Mouse (Mus musculus) myocyte (in vitro differentiated cells): ENCODE measurements around the gene Lrit2.

Source experiments
- CEBPB ChIP-seq: IDR thresholded peaks from 2 replicates; pipeline ENCODE4 v1.6.1; 2011; ENCODE audit warnings: mild to moderate bottlenecking, moderate library complexity; ENCODE audit not compliant: poor library complexity, insufficient read depth, severe bottlenecking
- MAX ChIP-seq: IDR thresholded peaks from one replicate; pipeline ENCODE4 v1.6.1; 2011; ENCODE audit warnings: low read depth, mild to moderate bottlenecking, control low read depth
- MYOD1 ChIP-seq, 3 experiments: IDR thresholded peaks; one replicate each; pipeline ENCODE4 v1.6.1; 2011; ENCODE audit warnings: control low read depth in 2 of 3, low read depth in 2 of 3, mild to moderate bottlenecking in 2 of 3, moderate library complexity in 1 of 3; ENCODE audit not compliant: insufficient read length in 2 of 3, control insufficient read depth in 1 of 3
- MYOG ChIP-seq, 3 experiments: IDR thresholded peaks; one replicate each; pipeline ENCODE4 v1.6.1; 2011; ENCODE audit warnings: control low read depth in 2 of 3, low read depth in 2 of 3, mild to moderate bottlenecking in 2 of 3; ENCODE audit not compliant: insufficient read length in 2 of 3, control insufficient read depth in 1 of 3, insufficient read depth in 1 of 3
- POLR2A ChIP-seq: IDR thresholded peaks from one replicate; pipeline ENCODE4 v1.6.1; 2011; ENCODE audit warnings: low read depth, mild to moderate bottlenecking, control low read depth, moderate library complexity; ENCODE audit not compliant: insufficient read length
- POLR2AphosphoS2 ChIP-seq: IDR thresholded peaks from one replicate; pipeline ENCODE4 v1.6.1; 2011; ENCODE audit warnings: low read depth, control low read depth; ENCODE audit not compliant: insufficient read length
- REST ChIP-seq: IDR thresholded peaks from one replicate; pipeline ENCODE4 v1.6.1; 2011; ENCODE audit warnings: mild to moderate bottlenecking, control low read depth, moderate library complexity; ENCODE audit not compliant: insufficient read depth, insufficient read length
- TCF12 ChIP-seq: IDR thresholded peaks from one replicate; pipeline ENCODE4 v1.6.1; 2011; ENCODE audit warnings: mild to moderate bottlenecking, control low read depth; ENCODE audit not compliant: poor library complexity, insufficient read depth, severe bottlenecking
- TCF3 ChIP-seq: IDR thresholded peaks from one replicate; pipeline ENCODE4 v1.6.1; 2011; ENCODE audit warnings: low read depth, control low read depth; ENCODE audit not compliant: insufficient read length
- USF1 ChIP-seq: IDR thresholded peaks from one replicate; pipeline ENCODE4 v1.6.1; 2011; ENCODE audit warnings: low read depth, mild to moderate bottlenecking, control low read depth, moderate library complexity

DNA sequence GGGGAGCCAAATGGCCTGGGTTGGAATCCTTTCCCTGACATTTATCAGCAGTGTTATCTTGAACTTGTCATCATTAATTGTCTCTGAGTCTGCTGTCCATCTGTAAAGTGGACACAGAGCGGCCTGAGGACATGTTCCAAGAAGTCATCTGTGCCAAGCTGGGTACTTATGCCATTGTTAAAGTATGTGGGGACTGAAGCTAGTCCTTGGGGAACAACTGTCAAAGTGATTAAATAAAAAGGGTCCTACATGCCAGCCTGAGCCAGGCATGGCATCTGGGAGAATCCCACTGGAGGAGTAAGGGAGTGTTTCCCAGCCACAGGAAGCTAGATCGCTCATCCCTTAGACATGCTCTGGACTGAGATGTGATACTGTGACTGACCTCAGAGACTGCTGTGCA is 42.7 kb downstream of the Lrit2 start:
- TF ChIP-seq POLR2A = no peak
- no peak for TF ChIP-seq MAX
- TF ChIP-seq TCF12 = no peak
- TF ChIP-seq REST = no peak
- no peak for TF ChIP-seq CEBPB
- no peak for TF ChIP-seq USF1
- no peak for TF ChIP-seq POLR2AphosphoS2
- TF ChIP-seq TCF3 = no peak
- TF ChIP-seq MYOD1 (IDR thresholded peaks at IDR 0.05; ENCODE audit: control insufficient read depth in 1 of 3, insufficient read length in 2 of 3, low read depth in 2 of 3) = no peak
- TF ChIP-seq MYOG (IDR thresholded peaks at IDR 0.05; ENCODE audit: control insufficient read depth in 1 of 3, insufficient read depth in 1 of 3, insufficient read length in 2 of 3, low read depth in 2 of 3) = no peak
